Mouse (Mus musculus) CD8-positive naive resting alpha-beta T cell, adult 2 months (primary cell): Measurements from ENCODE around the gene Anks1.

Experiments used
- DNase-seq, 2 experiments: peaks; one replicate each; pipeline ENCODE4 v3.0.0; 2022; ENCODE audit warnings: low read depth in 2 of 2, low spot score in 2 of 2

The Anks1 gene

DNA sequence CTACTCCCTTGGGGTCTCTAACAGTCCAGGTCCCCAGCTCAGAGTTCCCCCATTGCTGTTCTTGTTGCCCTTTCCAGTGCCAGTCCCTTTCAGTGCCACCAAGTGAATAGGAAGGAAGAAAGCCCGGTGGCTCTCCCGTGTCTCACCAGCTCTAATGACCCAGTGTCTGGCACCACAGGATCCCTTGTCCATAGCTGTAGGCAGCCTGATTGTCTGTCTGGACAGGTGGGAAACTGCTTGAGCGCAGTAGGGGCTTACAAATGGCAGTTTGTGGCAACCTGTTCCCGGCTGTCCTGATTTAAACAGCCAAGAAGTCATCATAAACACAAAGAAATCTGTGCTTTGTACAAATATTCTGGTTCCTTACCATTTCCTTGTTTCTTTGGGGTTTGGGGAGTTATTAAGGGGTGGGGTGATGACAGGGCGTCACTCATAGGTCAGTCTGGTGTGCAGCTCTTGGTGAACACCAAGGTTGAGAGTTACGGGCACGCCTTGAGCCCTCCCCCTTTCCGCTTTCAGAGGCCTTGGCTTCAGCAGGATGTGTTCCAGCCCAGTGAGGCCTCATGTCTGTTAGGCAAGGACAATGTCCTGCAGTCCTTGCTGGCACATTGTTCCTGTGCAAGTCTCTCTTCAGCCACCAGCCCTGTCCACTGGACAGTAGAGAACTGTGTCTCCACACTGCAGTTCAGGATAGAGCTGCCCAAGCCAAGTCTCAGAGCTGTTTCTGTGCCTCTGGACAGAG is 107.1 kb downstream of the Anks1 start:
- no peak for DNase-seq

DNA sequence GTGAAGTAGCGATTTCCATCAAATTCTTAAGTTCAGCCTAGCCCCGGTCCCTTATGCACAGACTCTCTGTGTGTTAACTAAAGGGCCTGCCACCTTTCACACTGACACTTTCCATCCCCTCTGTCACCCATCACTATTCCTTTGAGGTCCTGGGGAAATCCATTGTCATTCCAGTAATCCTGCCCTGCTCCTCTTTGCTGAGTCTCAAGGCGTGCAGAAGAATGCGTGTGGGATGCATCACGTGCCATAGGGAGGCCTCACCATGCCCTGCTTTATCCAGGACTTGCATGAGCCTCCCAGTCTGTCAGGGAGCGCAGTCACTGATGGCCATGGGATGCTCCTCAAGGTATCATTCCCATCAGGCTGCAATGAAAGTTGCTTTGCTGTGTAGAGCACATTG is 109.2 kb downstream of the Anks1 start:
- DNase-seq: no peak

DNA sequence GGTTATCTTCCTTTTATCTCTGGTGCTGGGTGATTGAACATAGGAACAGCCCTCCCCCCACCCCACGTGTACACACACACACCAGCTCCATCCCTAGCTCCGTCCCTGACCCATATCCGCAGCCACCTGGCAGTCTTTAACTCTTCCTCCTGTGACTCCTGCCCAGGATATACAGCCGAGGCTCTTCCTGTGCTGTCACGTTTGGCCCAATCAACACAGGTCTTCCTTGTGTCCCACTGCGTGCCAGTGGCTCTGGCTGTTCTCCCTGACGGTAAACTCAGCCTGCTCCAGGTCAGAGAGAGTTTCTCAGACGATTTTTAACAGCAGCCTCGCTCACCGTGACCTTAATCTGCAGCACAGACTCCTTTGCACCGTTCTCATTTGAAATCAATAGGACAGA is 109.7 kb downstream of the Anks1 start:
- no peak for DNase-seq

DNA sequence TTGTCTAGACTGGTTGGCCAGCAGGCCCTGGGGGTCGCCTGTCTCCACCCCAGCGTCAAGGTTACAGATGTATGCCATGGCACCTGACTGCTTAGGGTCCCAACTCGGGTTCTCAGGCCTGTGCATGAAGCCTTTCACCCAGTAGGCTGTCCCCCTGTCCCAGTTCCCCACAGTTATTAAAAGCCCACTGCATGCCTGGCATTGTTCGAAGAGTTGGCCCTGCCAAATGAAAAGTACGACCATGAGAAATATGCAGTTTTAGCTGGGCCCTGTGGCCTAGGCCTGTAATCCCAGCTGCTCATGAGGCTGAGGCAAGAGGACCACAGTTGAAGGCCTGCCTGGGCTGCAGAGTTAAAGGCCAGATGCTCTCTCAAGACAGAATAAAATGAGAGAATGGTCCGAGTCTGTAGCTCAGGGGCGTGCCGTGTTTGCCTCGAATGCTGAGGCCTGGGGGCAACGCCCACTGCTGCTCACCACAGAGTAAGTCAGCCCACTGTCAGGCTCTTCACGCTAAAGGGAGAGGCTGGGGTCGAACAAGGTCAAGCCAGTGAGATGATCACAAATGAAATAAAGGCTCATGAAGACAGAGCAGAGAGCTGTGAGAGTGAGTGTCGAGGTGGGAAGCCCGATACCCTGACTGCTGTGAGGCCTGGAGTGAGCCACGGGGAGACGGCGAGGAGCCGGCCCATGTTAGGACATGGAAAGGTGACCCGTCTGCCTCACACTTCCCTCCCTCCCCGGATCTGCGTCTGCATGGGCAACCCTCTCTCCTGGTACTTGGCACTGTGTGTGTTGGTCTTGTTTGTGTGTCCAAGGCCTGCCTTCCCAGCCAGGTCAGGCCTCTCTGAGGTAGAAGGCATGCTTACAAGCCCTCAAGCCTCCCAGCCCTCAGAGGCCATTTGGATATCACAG is 110.9 kb downstream of the Anks1 start:
- no peak for DNase-seq

DNA sequence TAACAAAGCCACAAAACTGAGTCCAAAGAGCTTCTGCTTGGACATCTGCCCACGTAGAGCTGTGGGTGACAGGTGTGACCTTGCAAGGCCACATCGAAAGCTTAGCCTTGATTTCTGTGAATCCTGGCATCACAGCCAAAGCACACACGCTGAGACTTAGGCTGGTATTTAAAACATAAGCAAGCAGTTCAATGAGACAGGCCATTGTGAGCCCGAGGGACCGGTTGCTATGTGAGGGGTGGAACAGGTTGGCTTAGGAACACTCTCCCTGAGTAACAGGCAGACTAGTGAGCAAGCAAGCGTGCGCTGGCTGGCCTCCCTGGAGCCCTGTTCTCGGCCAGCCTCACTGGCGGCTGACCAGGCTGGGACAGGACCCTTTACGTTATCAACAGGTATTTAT is 112.8 kb downstream of the Anks1 start:
- no peak for DNase-seq

DNA sequence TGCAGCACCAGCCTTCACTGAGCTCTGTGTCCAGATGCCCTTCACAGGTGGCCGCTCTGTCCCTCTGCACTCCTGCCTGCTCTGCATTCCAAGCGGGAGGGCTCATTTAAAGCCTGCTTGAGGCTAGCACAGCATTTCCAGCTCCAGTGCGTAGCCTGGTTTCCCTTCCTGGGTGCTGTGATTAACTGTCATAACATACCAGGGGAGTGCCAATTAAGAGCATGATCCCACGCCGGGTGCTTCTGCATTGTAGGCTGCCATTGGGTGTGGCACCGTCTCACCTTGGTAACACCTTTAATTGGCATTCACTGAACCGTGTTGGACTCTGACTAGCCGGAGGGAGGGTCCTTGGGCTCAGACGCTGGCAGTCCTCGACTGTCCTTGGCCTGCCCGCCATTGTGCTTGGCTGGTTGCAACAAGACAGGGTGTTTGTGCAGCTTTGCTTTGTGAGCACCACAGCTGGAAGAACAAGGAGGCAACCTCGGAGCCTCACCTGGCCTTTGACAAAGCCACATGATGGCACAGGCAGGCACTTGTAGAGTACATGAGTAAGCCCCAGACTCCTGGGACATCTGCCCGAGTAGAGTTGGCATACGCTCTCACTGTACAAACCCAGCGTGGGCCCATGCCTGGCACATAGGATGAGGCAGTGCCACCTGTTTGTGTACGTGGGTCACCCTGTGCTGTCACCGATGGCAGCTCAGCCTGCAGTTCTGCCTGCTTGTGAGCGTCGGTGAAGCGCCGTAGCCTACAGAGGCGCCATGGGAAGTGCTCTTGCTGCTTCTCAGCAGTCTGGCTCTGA is 113.9 kb downstream of the Anks1 start:
- no peak for DNase-seq

DNA sequence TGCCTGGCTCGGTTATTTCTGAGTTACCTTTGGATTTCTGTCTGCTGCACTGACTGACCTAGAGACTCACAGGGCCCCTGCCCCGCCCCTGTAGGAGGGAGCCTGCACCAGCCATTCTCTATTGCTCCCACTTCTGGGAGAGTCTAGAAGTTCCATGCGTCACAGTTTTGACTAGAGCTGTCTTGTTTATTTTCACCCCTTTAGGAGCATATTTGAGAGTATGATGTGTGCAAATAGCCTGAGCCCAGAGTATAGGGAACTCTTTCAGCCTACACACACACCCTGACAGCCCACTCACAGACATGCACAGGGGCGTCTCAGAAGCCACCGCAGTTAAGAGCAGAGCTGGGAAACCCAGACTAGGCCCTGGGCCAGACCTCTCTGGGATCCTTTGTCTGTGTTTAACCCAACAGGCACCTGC is 116.4 kb downstream of the Anks1 start:
- no peak for DNase-seq

DNA sequence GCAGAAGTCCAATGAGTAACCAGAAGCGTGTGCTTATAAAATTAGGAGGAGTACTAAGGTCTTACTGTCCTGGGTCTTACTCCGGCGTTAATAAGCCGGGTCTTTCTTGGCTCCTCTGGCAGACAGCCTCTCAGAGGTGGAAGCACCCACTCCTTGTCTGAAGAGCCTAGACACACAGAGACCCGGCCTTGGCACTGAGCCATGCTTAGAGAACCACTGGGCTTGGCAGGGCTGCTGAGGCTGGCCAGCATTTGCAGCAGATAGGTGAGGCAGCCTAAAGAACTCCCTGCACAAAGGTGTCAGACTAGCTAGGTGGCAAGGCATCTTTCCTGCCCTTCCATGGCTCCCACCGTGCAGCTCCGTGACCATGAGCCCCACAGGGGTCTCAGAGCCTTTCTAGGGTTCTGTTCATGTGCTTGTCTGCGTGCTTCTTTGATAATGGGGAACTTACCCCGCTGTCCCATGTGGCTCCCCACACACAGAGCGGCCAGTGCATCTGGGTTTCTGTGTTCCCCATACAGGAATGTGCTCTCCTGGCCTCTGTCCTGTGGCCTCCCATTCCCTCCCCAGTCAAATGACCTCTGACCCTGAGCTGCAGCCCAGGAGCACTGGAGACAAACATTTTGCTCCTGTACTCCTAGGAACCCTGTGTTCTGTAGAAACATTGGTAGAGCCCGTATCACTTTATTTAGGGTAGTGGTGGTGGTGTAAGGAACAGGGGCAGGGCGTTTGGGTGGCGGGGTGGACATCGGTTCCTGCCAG is 117.2 kb downstream of the Anks1 start:
- DNase-seq: no peak

DNA sequence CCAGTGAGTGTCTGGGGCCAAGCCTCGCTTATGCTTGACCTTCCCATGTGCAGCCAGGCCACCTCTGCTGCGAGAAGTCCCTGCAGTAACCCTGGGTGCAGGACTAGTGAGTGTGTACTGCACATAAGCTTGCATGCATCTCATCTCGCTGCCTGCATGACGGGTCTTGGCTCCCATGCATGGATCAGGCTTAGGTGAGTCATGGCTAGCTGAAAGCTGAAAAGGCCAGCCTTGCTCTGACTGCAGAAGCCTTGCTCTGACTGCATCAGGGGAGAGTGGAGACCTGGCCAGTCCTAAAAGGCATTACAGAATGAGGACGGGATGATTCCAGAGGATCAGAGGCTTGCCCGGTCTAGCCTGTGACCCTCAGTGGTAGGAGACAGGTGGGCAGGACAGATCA is 118.1 kb downstream of the Anks1 start:
- no peak for DNase-seq

DNA sequence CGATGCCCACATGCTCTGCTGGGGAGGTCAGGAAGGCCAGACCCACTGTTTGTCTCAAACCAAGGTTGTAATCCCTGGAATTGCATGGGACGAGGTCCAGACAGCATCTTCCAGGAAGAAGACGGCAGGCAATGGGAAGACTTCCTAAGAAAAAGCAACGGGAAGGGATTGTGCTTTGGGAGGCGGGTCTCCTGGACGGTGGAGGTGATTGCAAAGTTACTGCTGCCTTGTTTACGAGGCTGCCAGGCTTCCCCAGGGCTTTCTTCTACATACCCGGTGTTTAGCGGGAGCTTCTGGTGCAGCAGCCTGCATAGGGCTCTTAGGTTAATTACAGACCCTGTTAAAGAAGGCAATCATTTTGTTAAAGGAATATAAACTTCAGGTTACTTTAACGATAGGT is 119.1 kb downstream of the Anks1 start:
- no peak for DNase-seq

DNA sequence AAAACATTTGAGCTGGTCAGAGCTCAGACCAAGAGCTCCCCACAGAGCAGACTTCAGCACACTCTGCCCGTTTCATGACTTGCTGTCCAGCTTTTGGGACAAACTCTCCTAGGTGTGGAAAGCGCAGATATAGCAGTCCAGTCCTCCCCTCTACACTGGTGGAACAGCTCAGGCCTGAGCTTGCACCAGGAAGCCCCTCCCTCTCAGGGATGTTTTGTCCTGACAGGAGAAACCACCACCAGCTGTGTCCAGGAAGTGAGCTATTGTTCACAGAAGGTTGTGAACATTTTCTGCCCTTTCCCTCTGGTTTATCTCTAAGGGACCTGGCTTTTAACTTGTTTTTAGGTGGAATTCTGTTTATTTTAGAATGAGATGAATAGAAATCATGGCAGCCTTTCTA is 120.2 kb downstream of the Anks1 start:
- no peak for DNase-seq

DNA sequence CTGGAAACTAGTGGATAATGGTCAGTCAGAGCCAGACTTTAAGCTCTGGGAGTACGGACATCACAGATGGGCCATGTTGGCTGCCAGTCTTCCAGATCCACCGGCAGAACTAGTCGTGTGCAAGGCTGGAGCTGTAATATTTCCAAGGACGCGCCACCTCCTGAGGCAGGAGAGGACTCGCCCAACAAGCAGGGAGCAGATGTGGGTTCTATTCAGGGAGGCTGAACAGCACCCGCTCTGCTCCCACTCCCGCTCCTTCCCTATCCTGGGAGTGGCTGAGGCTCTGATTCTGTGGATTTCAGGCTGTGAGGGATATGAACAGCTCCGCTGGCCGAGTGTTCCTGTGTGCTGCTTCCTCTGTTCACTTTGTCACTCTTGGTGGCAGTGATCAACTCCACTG is 121.3 kb downstream of the Anks1 start:
- DNase-seq: no peak

DNA sequence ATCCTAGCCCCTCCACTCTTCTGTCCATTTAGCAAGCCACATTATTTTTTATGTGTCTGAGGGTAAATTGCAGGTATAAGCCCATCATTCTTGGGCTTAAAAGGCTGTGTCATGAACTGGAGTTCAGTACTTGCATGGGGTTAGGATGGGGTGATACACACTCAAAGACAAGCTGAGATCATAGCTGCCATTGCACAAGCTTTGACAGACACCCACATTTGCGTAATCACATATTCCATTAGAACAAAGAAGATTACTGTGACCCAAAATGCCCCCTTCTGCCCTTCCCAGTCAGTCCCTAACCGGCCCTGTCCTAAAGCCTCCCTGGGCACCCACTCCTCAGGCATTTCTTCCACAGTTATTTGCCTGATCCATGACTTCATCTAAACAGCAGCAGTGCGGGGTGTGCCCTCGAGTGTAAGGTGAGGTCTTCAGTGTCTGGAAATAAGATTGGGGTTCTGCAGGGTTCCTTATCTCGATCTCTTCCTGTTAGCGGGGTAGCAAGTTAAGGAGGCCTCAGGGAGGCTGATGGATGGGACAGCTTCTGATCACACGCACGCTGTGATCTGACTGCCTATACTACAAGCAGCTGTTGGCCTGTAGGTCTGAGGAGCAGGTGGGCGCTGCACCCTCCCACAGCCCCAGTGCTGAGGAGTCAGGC is 122.3 kb downstream of the Anks1 start:
- no peak for DNase-seq

DNA sequence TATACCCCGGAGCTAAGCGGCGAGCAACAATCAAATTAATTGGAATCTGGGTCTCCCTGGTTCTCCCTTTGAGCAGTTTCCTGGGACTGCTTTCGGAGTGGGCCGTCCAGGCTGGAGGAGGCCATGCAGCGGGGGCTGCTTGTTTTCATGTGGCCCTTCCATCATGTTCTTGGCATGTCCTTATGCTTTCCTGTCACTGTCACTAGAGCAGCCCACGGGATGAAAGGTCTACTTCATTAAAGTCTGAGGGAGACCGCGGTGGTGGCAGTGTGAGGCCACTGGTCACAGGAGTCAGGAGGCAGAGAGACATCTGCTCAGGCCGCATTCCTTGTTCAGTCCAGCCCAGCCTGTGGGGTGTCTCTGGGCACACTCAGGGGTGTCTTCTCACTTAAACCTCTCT is 123.1 kb downstream of the Anks1 start:
- no peak for DNase-seq

DNA sequence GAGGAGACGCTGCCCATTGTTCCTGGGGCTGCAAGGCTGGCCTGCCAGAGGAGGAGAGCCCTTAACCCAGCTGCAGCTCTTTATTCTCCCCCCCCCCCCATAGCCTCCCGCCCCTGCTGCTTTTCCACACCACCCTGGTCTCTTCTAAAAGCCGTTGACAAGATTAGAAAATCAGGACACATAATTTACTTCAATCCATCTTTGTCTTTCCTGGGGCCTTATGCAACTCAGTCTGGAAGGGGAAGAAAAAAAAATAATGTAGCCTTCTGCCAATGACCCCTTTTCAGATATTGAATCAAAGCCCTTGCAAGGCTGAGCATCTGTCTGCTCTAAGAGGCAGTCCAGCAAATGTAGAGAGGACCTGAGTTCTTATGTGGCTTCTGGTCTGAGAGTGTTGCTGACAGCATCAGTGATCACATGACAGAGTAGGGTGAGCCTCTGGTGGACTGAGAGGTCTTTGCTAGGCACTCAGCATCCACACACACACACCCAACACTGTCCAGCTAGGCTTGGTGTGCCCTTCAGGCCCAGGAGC is 124.0 kb downstream of the Anks1 start:
- DNase-seq: no peak

DNA sequence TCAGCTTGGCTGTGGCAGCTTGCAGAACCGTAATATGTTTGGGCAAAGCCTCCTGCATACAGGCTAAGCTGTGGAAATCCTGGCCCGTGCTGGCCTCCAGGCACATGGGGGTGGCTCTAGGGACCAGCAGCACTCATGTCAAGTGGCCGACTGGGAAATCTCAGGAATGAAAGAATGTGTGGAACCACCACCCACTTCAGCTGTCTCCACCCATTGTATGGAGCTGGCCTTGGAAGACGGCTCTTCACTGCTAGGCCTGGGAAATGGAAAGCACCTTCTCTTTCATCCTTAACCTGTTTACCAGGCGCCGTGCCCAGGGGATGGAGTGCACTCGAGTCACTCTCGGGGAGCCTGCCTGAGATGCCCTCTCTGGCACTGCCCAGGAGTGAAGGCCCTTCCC is 125.9 kb downstream of the Anks1 start:
- DNase-seq: no peak

DNA sequence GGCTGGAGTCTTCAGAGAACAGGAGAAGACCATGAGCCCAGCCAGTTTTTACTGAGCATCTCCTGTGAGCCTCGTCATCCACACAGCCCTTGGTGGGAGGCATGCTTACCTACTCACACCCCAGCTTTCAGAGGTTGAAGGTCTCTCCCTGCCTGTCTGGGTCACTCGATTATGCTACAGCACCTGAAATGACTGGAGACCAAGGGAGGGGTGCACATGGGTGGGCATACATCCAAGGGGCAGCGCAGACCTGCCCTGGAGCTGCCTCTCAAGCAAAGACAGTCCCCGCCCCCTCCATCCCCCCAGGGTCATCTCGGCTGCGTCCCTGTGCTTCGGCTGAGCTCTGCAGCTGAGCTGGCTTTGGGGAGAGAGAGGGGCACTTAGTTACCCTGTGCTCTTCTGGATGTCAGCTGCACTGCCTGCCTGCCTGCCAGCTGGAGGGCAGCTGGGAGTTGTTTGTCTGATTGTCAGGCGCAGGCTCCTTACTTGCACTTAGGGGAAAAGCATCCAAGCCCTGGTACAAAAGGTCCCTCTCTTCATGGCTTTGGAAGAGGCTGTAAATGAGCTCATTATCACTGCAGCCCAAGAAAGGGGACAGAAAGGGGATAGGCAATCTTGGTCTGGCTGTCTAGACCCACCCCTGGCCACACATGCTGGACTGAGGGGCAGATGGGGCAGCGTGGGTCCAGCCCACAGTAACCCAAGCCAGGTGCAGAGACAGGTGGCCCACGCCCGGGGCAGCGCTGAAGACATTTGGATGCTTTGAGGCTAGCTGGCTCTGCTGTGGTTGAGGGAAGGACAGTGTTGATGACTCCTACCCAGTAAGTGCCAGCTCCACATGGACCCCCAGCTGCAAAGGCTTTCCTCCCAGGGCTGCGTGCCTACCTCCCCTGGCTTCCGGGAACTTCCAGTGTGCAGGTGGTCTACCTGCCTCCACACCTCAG is 128.0 kb downstream of the Anks1 start:
- no peak for DNase-seq

DNA sequence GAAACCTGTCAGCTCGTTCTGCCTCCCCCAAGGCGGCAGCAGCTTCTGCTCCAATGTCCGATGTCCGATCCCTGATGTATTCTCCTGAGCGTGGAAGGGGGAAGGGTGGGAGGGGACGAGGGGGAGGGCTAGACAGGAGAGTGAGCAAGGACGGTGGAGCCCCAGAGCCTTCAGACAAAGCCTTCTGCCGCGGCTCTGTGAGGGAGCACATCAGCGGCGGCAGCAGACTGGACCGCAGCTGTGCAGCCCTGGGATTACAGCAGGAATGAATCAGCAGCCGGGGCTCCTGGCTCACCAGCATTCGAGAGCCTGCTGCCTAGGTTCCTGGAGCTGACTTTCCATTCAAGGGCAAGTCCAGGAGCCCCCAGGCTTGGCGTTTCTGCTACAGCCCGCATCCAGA is 131.5 kb downstream of the Anks1 start:
- no peak for DNase-seq

DNA sequence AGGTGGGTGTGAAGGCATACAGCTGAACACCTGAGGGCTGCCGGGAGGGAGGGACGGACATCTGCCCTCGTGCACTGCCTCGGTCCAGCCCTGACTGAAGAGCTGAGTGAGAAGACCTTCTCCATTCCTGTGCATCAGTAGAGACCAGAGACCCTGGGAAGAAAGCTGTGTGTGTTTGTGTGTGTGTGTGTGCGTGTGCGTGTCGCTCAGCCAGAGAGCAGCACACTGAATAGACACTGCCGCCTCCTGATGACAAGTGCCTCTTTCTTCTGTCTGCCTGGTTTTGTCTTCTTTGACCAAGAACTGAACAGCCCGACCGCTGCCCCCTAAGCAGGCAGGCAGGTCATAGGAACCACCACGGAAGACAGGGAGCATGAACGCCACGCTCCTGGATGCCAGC is 132.2 kb downstream of the Anks1 start:
- DNase-seq: no peak
